ENCODE assay signal across 9 mouse cellular contexts in the genomic region with DNA sequence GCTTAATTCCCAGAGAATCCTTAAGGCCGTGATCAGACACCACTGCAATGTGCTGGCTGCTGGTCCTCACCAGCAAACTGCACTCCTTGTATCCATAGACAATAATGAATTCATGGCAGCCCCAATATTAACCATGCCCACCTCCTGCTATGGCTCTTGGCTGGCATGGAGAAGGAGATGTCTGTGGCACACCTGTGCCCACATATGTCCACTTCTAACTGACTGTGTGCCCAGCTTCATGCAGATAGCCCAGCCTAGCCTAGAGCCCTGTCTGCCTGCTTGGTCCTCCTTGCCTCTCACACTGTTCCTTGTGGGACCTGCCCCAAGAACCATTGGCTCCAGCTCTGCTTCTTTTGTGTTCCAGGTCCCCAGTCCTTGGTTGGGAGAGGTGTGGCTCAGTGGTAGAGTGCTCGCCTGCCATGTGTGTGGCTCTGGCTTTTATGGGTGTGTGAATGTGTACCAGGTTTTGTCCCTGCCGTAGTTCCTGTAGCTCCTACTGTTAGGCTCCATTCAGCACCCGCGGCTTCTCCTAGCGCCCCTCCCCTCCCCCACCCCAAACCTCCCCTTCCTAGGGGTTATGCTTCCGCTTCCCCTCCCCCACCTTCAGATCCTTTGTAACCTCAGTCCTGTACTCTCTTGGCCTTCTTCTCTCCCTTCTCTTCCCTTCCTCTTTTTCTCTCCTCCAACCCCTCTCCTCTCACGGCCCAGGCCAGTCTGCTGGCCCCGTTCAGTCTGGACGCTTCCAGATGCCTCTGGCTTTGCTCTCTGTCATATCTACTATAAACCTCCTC. TPM values are rescaled to one million over a fixed set of nuclear protein-coding genes. Genes with fewer than 3 reads are reported as not detected.
DNase-seq lines count a peak whose midpoint lies in the region; ATAC-seq and TF ChIP-seq lines count a peak whose summit lies in the region.
"Had no signal": no experiment of that assay in that cellular context is flagged by ENCODE, and none has a peak within 500 bp of the region (broad histone marks: within the 10 kb centered on the region; RNA-seq: fewer than 3 reads in every experiment).

No protein-coding gene starts in this region.

- no peak overlapping the region for H3K4me3 ChIP-seq in heart, embryonic 11.5 days (ENCODE audit: low read depth, low read length)
- H3K4me3 ChIP-seq in liver, embryonic 14.5 days (ENCODE audit: insufficient read depth in 1 of 2, low read depth in 2 of 2, low read length in 2 of 2) = peak overlapping the region in 1 of 2 experiments; percentile 39; a peak in 1 of 4 replicates
- no peak overlapping the region for H3K4me3 ChIP-seq in left cerebral cortex, adult 2 months
- H3K4me3 ChIP-seq: forebrain, embryonic 15.5 days had no signal

- no peak for TF ChIP-seq CTCF in liver, embryonic 14.5 days (IDR thresholded peaks at IDR 0.05; ENCODE audit: low read depth)
- TF ChIP-seq CTCF in left cerebral cortex, adult 2 months (IDR thresholded peaks at IDR 0.05) = no peak

- no peak for TF ChIP-seq EP300 in liver, embryonic 14.5 days (IDR thresholded peaks at IDR 0.05; ENCODE audit: low read depth)

- H3K9ac ChIP-seq in heart, embryonic 11.5 days (ENCODE audit: low read depth, low read length) = no peak overlapping the region; the same call in 1 of the 2 replicates
- H3K9ac ChIP-seq in liver, embryonic 14.5 days (replicated peaks) = no peak overlapping the region; the same call in 1 of the 2 replicates
- H3K9ac ChIP-seq: forebrain, embryonic 15.5 days had no signal

- 40% methylated on average over 10 of the region's 10 CpGs for WGBS in heart, embryonic 11.5 days (ENCODE audit: insufficient replicate concordance)
- 18% methylated on average over 10 of the region's 10 CpGs for WGBS in liver, embryonic 14.5 days (ENCODE audit: insufficient replicate concordance)

- DNase-seq in heart, postnatal 36 days = no peak
- peak; percentile 49 for DNase-seq in CD4-positive helper T cell, adult 2 months (ENCODE audit: low read depth, low spot score)
- peak; percentile 33 to 67 for DNase-seq in cerebellum, postnatal 14 days
- no peak for DNase-seq in liver, embryonic 14.5 days (ENCODE audit: low read depth in 3 of 3, low spot score in 3 of 3)
- no peak for DNase-seq in left cerebral cortex, adult 2 months (ENCODE audit: extremely low spot score in 1 of 2, low spot score in 2 of 2)
- DNase-seq in left cerebral cortex, adult 8-10 months (ENCODE audit: low spot score in 2 of 2) = no peak
- no peak for DNase-seq in gastrocnemius, adult 18-20 months (ENCODE audit: low spot score)

- no peaks in the 10 kb centered on the region for H3K36me3 ChIP-seq in heart, embryonic 11.5 days (ENCODE audit: control insufficient read depth, insufficient read depth, low read length)
- no peaks in the 10 kb centered on the region for H3K36me3 ChIP-seq in liver, embryonic 14.5 days (replicated peaks; ENCODE audit: control insufficient read depth, insufficient read depth, low read depth)
- H3K36me3 ChIP-seq: forebrain, embryonic 15.5 days had no signal

- no peaks in the 10 kb centered on the region for H3K9me3 ChIP-seq in heart, embryonic 11.5 days (replicated peaks; ENCODE audit: control insufficient read depth, low read length)
- H3K9me3 ChIP-seq in liver, embryonic 14.5 days (ENCODE audit: control insufficient read depth, low read length) = no peaks in the 10 kb centered on the region
- H3K9me3 ChIP-seq: forebrain, embryonic 15.5 days had no signal

- H3K4me2 ChIP-seq in heart, embryonic 11.5 days = no peak overlapping the region
- H3K4me2 ChIP-seq in liver, embryonic 14.5 days (ENCODE audit: low read depth) = peak overlapping the region; percentile 69
- H3K4me2 ChIP-seq: forebrain, embryonic 15.5 days had no signal

- ATAC-seq in heart, embryonic 11.5 days (replicated peaks; ENCODE audit: insufficient number of reproducible peaks, low FRiP score, low TSS enrichment) = no peak
- peak; percentile 8; the same call in 1 of the 2 replicates for ATAC-seq in liver, embryonic 14.5 days (ENCODE audit: insufficient read depth)
- ATAC-seq: forebrain, embryonic 15.5 days had no signal

- H3K27me3 ChIP-seq in heart, embryonic 11.5 days (ENCODE audit: control insufficient read depth, insufficient read depth, low read length) = no peaks in the 10 kb centered on the region
- no peaks in the 10 kb centered on the region for H3K27me3 ChIP-seq in liver, embryonic 14.5 days (ENCODE audit: control insufficient read depth, insufficient read depth, low read length)
- H3K27me3 ChIP-seq: forebrain, embryonic 15.5 days had no signal

- peaks cover 17% of the 10 kb centered on the region; the same call in 1 of the 2 replicates for H3K4me1 ChIP-seq in heart, embryonic 11.5 days (ENCODE audit: control insufficient read depth, insufficient read depth, low read length)
- H3K4me1 ChIP-seq in liver, embryonic 14.5 days (replicated peaks; ENCODE audit: control insufficient read depth in 2 of 2, insufficient read depth in 2 of 2, low read length in 1 of 2) = peaks cover 12 to 27% of the 10 kb centered on the region in 2 experiments

- intact Hi-C loops in heart, postnatal 36 days (cut with DNase I) = no loop called here
- intact Hi-C loops in left cerebral cortex, adult 2 months (cut with DNase I) = no loop called here

- H3K27ac ChIP-seq in heart, embryonic 11.5 days (ENCODE audit: low read depth, low read length) = peak overlapping the region; percentile 64; the same call in 1 of the 2 replicates
- peak overlapping the region; percentile 45 for H3K27ac ChIP-seq in liver, embryonic 14.5 days
- no peak overlapping the region for H3K27ac ChIP-seq in left cerebral cortex, adult 2 months
- H3K27ac ChIP-seq: forebrain, embryonic 15.5 days had no signal

RNA-seq across cellular contexts. Expression of a gene that starts 6.3 kb away (rescaled TPM):
- 17.4 and 19.4 TPM in 2 replicates for polyA plus RNA-seq in heart, embryonic 11.5 days (2014; fragmentation: Nextera tagmentation; extraction: Ambion mirVana)
- 10 to 100 TPM; 18.8 to 21.6 TPM for total RNA-seq in heart, postnatal 36 days (2021)
- polyA plus RNA-seq in liver, embryonic 14.5 days (2012; rRNA removed) = 49.5 and 60.9 TPM in 2 replicates
- 12.6 and 15.4 TPM in 2 replicates for polyA plus RNA-seq in liver, embryonic 14.5 days (2014; fragmentation: Nextera tagmentation; extraction: Ambion mirVana)
- total RNA-seq in left cerebral cortex, adult 2 months (2021) = 1 to 10 TPM; 6.8 to 7.7 TPM
- 1 to 10 TPM; 5.6 to 6.7 (median 6.1) TPM for total RNA-seq in left cerebral cortex, adult 8-10 months (2022)
- total RNA-seq in gastrocnemius, adult 18-20 months (2021) = 10 to 100 TPM; 11.5 to 13.2 TPM

RNA-seq across cellular contexts. Expression of a gene that starts 10.4 kb away (rescaled TPM):
- polyA plus RNA-seq in heart, embryonic 11.5 days (2014; fragmentation: Nextera tagmentation; extraction: Ambion mirVana) = 29.5 and 30.4 TPM in 2 replicates
- total RNA-seq in heart, postnatal 36 days (2021) = 1 to 10 TPM; 2.4 to 2.5 TPM
- polyA plus RNA-seq in liver, embryonic 14.5 days (2012; rRNA removed) = 62.3 and 65.3 TPM in 2 replicates
- 41.9 and 48.8 TPM in 2 replicates for polyA plus RNA-seq in liver, embryonic 14.5 days (2014; fragmentation: Nextera tagmentation; extraction: Ambion mirVana)
- 1 to 10 TPM; 2.5 to 5.0 TPM for total RNA-seq in left cerebral cortex, adult 2 months (2021)
- 1 to 10 TPM; 4.1 to 5.0 (median 4.4) TPM for total RNA-seq in left cerebral cortex, adult 8-10 months (2022)
- total RNA-seq in gastrocnemius, adult 18-20 months (2021) = under 1 TPM; 0.30 to 0.66 TPM

RNA-seq across cellular contexts. Expression of a gene that starts 19.3 kb away (rescaled TPM):
- polyA plus RNA-seq in heart, embryonic 11.5 days (2014; fragmentation: Nextera tagmentation; extraction: Ambion mirVana) = 250 and 262 TPM in 2 replicates
- total RNA-seq in heart, postnatal 36 days (2021) = 10 to 100 TPM; 29.8 to 38.9 TPM
- 87.5 and 101 TPM in 2 replicates for polyA plus RNA-seq in liver, embryonic 14.5 days (2012; rRNA removed)
- polyA plus RNA-seq in liver, embryonic 14.5 days (2014; fragmentation: Nextera tagmentation; extraction: Ambion mirVana) = 197 TPM in 2 replicates
- total RNA-seq in left cerebral cortex, adult 2 months (2021) = 10 to 100 TPM; 52.8 to 56.0 TPM
- 10 to 100 TPM; 52.8 to 60.2 (median 57.6) TPM for total RNA-seq in left cerebral cortex, adult 8-10 months (2022)
- 10 to 100 TPM; 39.6 to 40.1 TPM for total RNA-seq in gastrocnemius, adult 18-20 months (2021)

RNA-seq across cellular contexts. Expression of a gene that starts 53.8 kb away (rescaled TPM):
- 11.4 and 12.3 TPM in 2 replicates for polyA plus RNA-seq in heart, embryonic 11.5 days (2014; fragmentation: Nextera tagmentation; extraction: Ambion mirVana)
- total RNA-seq in heart, postnatal 36 days (2021) = 1 to 10 TPM; 3.1 to 3.5 TPM
- 4.3 and 4.6 TPM in 2 replicates for polyA plus RNA-seq in liver, embryonic 14.5 days (2012; rRNA removed)
- polyA plus RNA-seq in liver, embryonic 14.5 days (2014; fragmentation: Nextera tagmentation; extraction: Ambion mirVana) = 3.8 and 4.7 TPM in 2 replicates
- total RNA-seq in left cerebral cortex, adult 2 months (2021) = 1 to 10 TPM; 8.1 to 8.3 TPM
- 10 to 100 TPM in 3 of 4 experiments, 1 to 10 TPM in 1; 9.3 to 11.5 (median 10.9) TPM for total RNA-seq in left cerebral cortex, adult 8-10 months (2022)
- total RNA-seq in gastrocnemius, adult 18-20 months (2021) = 1 to 10 TPM; 1.0 to 1.1 TPM

RNA-seq across cellular contexts. Expression of a gene that starts 54.0 kb away (rescaled TPM):
- 49.8 and 60.0 TPM in 2 replicates for polyA plus RNA-seq in heart, embryonic 11.5 days (2014; fragmentation: Nextera tagmentation; extraction: Ambion mirVana)
- total RNA-seq in heart, postnatal 36 days (2021) = 10 to 100 TPM; 65.8 to 67.9 TPM
- 15.5 and 27.9 TPM in 2 replicates for polyA plus RNA-seq in liver, embryonic 14.5 days (2012; rRNA removed)
- 32.5 and 35.4 TPM in 2 replicates for polyA plus RNA-seq in liver, embryonic 14.5 days (2014; fragmentation: Nextera tagmentation; extraction: Ambion mirVana)
- 10 to 100 TPM; 69.8 to 80.3 TPM for total RNA-seq in left cerebral cortex, adult 2 months (2021)
- 10 to 100 TPM; 73.8 to 84.5 (median 76.0) TPM for total RNA-seq in left cerebral cortex, adult 8-10 months (2022)
- total RNA-seq in gastrocnemius, adult 18-20 months (2021) = 10 to 100 TPM; 39.9 to 46.1 TPM

Comparison
In these comparisons a context has a peak if more than half of its experiments do, and no peak if none do; other contexts are left out.
1. DNase-seq: peak in CD4-positive helper T cell, adult 2 months (single experiment) and cerebellum, postnatal 14 days (2 of 2); none in heart, postnatal 36 days (0 of 2), liver, embryonic 14.5 days (0 of 3), left cerebral cortex, adult 2 months (0 of 2), left cerebral cortex, adult 8-10 months (0 of 2) and gastrocnemius, adult 18-20 months (single experiment).